Mouse (Mus musculus) limb, embryonic 14.5 days (tissue): Measurements from ENCODE around the gene Clec2d. TPM values are rescaled to one million over a fixed set of nuclear protein-coding genes. Genes with fewer than 3 reads are reported as not detected.

Experiments
- ATAC-seq: fragments of 200-750 bp; cut with Nextera tagmentation; 2 replicates; pipeline ENCODE4 v1.8.0; 2017; ENCODE audit warnings: low read depth, moderate number of reproducible peaks, moderate TSS enrichment; ENCODE audit not compliant: low FRiP score
- DNase-seq: peaks from one replicate; pipeline ENCODE4 v3.0.0-alpha.2; 2015; ENCODE audit warnings: low spot score
- H3K27ac ChIP-seq: fragments of 300-500 bp; sonication (generic); replicated peaks from 2 replicates; pipeline ENCODE4 v1.5.1; 2014; ENCODE audit warnings: low read depth, mild to moderate bottlenecking, low read length, moderate library complexity, mixed read lengths
- H3K27me3 ChIP-seq: fragments of 300-500 bp; sonication (generic); 2 replicates; pipeline ENCODE4 v1.6.1; 2014; ENCODE audit warnings: low read length, mixed read lengths; ENCODE audit not compliant: control insufficient read depth, insufficient read depth
- H3K36me3 ChIP-seq: fragments of 300-500 bp; sonication (generic); 2 replicates; pipeline ENCODE4 v1.6.1; 2014; ENCODE audit warnings: mild to moderate bottlenecking, low read length, moderate library complexity, mixed read lengths; ENCODE audit not compliant: control insufficient read depth, insufficient read depth
- H3K4me1 ChIP-seq: fragments of 300-500 bp; sonication (generic); 2 replicates; pipeline ENCODE4 v1.6.1; 2014; ENCODE audit warnings: antibody characterized with exemption, low read length, mixed read lengths; ENCODE audit not compliant: control insufficient read depth, insufficient read depth
- H3K4me2 ChIP-seq: fragments of 300-500 bp; sonication (generic); replicated peaks from 2 replicates; pipeline ENCODE4 v1.6.1; 2014; ENCODE audit warnings: low read depth, mild to moderate bottlenecking, low read length, moderate library complexity; ENCODE audit not compliant: severe bottlenecking
- H3K4me3 ChIP-seq: fragments of 300-500 bp; sonication (generic); replicated peaks from 2 replicates; pipeline ENCODE4 v1.5.1; 2014; ENCODE audit warnings: low read length
- H3K9ac ChIP-seq: fragments of 300-500 bp; sonication (generic); 2 replicates; pipeline ENCODE4 v1.6.1; 2014; ENCODE audit warnings: mild to moderate bottlenecking, low read depth, low read length, moderate library complexity; ENCODE audit not compliant: severe bottlenecking
- H3K9me3 ChIP-seq: fragments of 300-500 bp; sonication (generic); 2 replicates; pipeline ENCODE4 v1.6.1; 2016; ENCODE audit warnings: low read length; ENCODE audit not compliant: control insufficient read depth
- POLR2A ChIP-seq: fragments of 200-500 bp; IDR thresholded peaks from 2 replicates; pipeline ENCODE4 v1.8.0; 2012; ENCODE audit warnings: inconsistent platforms, mild to moderate bottlenecking, moderate library complexity, borderline replicate concordance; ENCODE audit not compliant: insufficient read depth, insufficient read length; ENCODE audit errors: extremely low read depth
- WGBS: fragments of 180-500 bp; shearing (Covaris S2); extraction: QIAGEN DNeasy Blood & Tissue Kit; methylation state at CpG from one replicate; pipeline ENCODE4 v1.1.7; 2014; 5-methylcytosine and 5-hydroxymethylcytosine counted together
- microRNA-seq: library from miRNA; unstranded; fragments of <30 nt; microRNA quantifications from one replicate; pipeline ENCODE4, GENCODE M21; 2016
- polyA plus RNA-seq, 2 experiments: library from polyadenylated mRNA; depleted of rRNA in 1 of 2; stranded (reverse) in 1 of 2; unstranded in 1 of 2; fragments of >200 nt; fragmentation: Nextera tagmentation in 1 of 2; extraction: Ambion mirVana in 1 of 2; gene quantifications; 2 replicates each; pipeline versions ENCODE4 v1.2.1 to v1.2.3; 2012 to 2014

The Clec2d gene
- polyA plus RNA-seq, 2 experiments = 11.1 TPM; not detected in 1

- no peak overlapping the region for H3K9ac ChIP-seq
- H3K27me3 ChIP-seq = no peaks in the 10 kb centered on the region
- no peak overlapping the region for H3K4me3 ChIP-seq
- H3K4me2 ChIP-seq = no peak overlapping the region
- H3K36me3 ChIP-seq = no peaks in the 10 kb centered on the region
- no peak overlapping the region for H3K27ac ChIP-seq
- ATAC-seq (no peak), DNase-seq (no peak)
- WGBS = 77% methylated on average over 8 of the region's 8 CpGs
- no peaks in the 10 kb centered on the region; the same call in 1 of the 2 replicates for H3K4me1 ChIP-seq
- no peak for TF ChIP-seq POLR2A
- H3K9me3 ChIP-seq = no peaks in the 10 kb centered on the region
Observed at GRCm38 (mm10) chr6:129234456-129235360, 54.3 kb downstream of the Clec2d start.

- Histone ChIP-seq H3K9me3 (no peaks in the 10 kb centered on the region), H3K27me3 (no peaks in the 10 kb centered on the region), H3K36me3 (no peaks in the 10 kb centered on the region), H3K4me3 (no peak overlapping the region), H3K4me2 (no peak overlapping the region), H3K4me1 (no peaks in the 10 kb centered on the region), H3K27ac (no peak overlapping the region), H3K9ac (no peak overlapping the region)
- 70% methylated on average over 5 of the region's 5 CpGs for WGBS
- ATAC-seq (no peak), DNase-seq (no peak)
- TF ChIP-seq POLR2A = no peak
Observed at GRCm38 (mm10) chr6:129235855-129236461, 55.5 kb downstream of the Clec2d start.

Small RNAs within 50 kb of the gene (microRNA-seq; reads per million reads assigned to microRNA genes)
- not detected for gene Gm27514

Other genes starting within 250 kb of the Clec2d start
- gene Clec2g, start 246.2 kb upstream of the Clec2d start, polyA plus RNA-seq (2012; rRNA removed) = 0.38 and 1.1 TPM in 2 replicates
- gene Clec2g, start 246.2 kb upstream of the Clec2d start, polyA plus RNA-seq (2014; fragmentation: Nextera tagmentation; extraction: Ambion mirVana) = 0.70 and 1.7 TPM in 2 replicates
- gene Klrb1f, start 134.7 kb upstream of the Clec2d start, polyA plus RNA-seq (2012; rRNA removed) = 0.10 and 0.15 TPM in 2 replicates
- gene Klrb1f, start 134.7 kb upstream of the Clec2d start, polyA plus RNA-seq (2014; fragmentation: Nextera tagmentation; extraction: Ambion mirVana) = not detected in 2 replicates
- 0.05 and 0.06 TPM in 2 replicates for gene Clec2e, start 79.7 kb upstream of the Clec2d start, polyA plus RNA-seq (2012; rRNA removed)
- gene Clec2e, start 79.7 kb upstream of the Clec2d start, polyA plus RNA-seq (2014; fragmentation: Nextera tagmentation; extraction: Ambion mirVana) = not detected in 2 replicates
- gene Cd69, start 94.8 kb downstream of the Clec2d start, polyA plus RNA-seq (2012; rRNA removed) = 0.13 and 0.17 TPM in 2 replicates
- gene Cd69, start 94.8 kb downstream of the Clec2d start, polyA plus RNA-seq (2014; fragmentation: Nextera tagmentation; extraction: Ambion mirVana) = 0.39 and 0.46 TPM in 2 replicates
- not detected in 2 replicates for gene 4922502D21Rik, start 151.2 kb downstream of the Clec2d start, polyA plus RNA-seq (2012; rRNA removed)
- gene 4922502D21Rik, start 151.2 kb downstream of the Clec2d start, polyA plus RNA-seq (2014; fragmentation: Nextera tagmentation; extraction: Ambion mirVana) = not detected in 2 replicates
- gene Clec12a, start 162.1 kb downstream of the Clec2d start, polyA plus RNA-seq (2012; rRNA removed) = 0.69 and 1.1 TPM in 2 replicates
- 1.5 and 1.9 TPM in 2 replicates for gene Clec12a, start 162.1 kb downstream of the Clec2d start, polyA plus RNA-seq (2014; fragmentation: Nextera tagmentation; extraction: Ambion mirVana)
- gene Clec12b, start 205.3 kb downstream of the Clec2d start, polyA plus RNA-seq (2012; rRNA removed) = 0.06 and 0.14 TPM in 2 replicates
- gene Clec12b, start 205.3 kb downstream of the Clec2d start, polyA plus RNA-seq (2014; fragmentation: Nextera tagmentation; extraction: Ambion mirVana) = not detected in 2 replicates
- gene Clec1b, start 216.7 kb downstream of the Clec2d start, polyA plus RNA-seq (2012; rRNA removed) = 0.59 and 0.78 TPM in 2 replicates
- gene Clec1b, start 216.7 kb downstream of the Clec2d start, polyA plus RNA-seq (2014; fragmentation: Nextera tagmentation; extraction: Ambion mirVana) = 1.2 and 1.3 TPM in 2 replicates
- gene Clec9a, start 228.2 kb downstream of the Clec2d start, polyA plus RNA-seq (2012; rRNA removed) = 0.08 and 0.13 TPM in 2 replicates
- gene Clec9a, start 228.2 kb downstream of the Clec2d start, polyA plus RNA-seq (2014; fragmentation: Nextera tagmentation; extraction: Ambion mirVana) = 0.07 and 0.19 TPM in 2 replicates